Mouse (Mus musculus) kidney, adult 8-10 months (tissue): Measurements from ENCODE around the gene Ddx58.
A peak's percentile ranks its signal among the peaks of the same experiment; 100 is the strongest.

Source experiments
- DNase-seq, 2 experiments: peaks; one replicate each; pipeline ENCODE4 v3.0.0; 2022

Gene Ddx58

GRCm38 (mm10) chr4:40239409-40240271 lies at the start of gene Ddx58:
Ddx58 (minus strand) TSS chr4:40239828.
- peak; percentile 14 to 30 for DNase-seq

- no peak for DNase-seq
Observed at GRCm38 (mm10) chr4:40289046-40289445, 49.4 kb upstream of the Ddx58 start.

GRCm38 (mm10) chr4:40287415-40287814 lies 47.8 kb upstream of the Ddx58 start:
- no peak for DNase-seq

GRCm38 (mm10) chr4:40285582-40285981 lies 46.0 kb upstream of the Ddx58 start:
- peak; percentile 69 to 84 for DNase-seq

GRCm38 (mm10) chr4:40279276-40279900 lies 39.8 kb upstream of the Ddx58 start, which contains the start of gene Ndufb6:
Ndufb6 (minus strand) TSS chr4:40279421.
- peak; percentile 92 to 94 for DNase-seq

GRCm38 (mm10) chr4:40278880-40279275 lies 39.2 kb upstream of the Ddx58 start:
- DNase-seq = no peak

- peak; percentile 96 to 97 for DNase-seq
Observed at GRCm38 (mm10) chr4:40269430-40270032, 29.9 kb upstream of the Ddx58 start, which contains the start of the genes Smim27 and Topors. Smim27 (plus strand) TSS chr4:40269579. Topors (minus strand) TSS chr4:40269850.

- DNase-seq = no peak
Observed at GRCm38 (mm10) chr4:40268835-40269234, 29.2 kb upstream of the Ddx58 start.

- peak; percentile 91 to 92 for DNase-seq
Observed at GRCm38 (mm10) chr4:40268204-40268813, 28.7 kb upstream of the Ddx58 start.

GRCm38 (mm10) chr4:40267681-40268080 lies 28.1 kb upstream of the Ddx58 start:
- peak; percentile 65 to 74 for DNase-seq

- no peak for DNase-seq
Observed at GRCm38 (mm10) chr4:40264321-40264720, 24.7 kb upstream of the Ddx58 start.

GRCm38 (mm10) chr4:40254385-40255103 lies 14.9 kb upstream of the Ddx58 start:
- no peak for DNase-seq

GRCm38 (mm10) chr4:40253766-40254165 lies 14.1 kb upstream of the Ddx58 start:
- no peak for DNase-seq

- DNase-seq = no peak
Observed at GRCm38 (mm10) chr4:40250984-40251383, 11.4 kb upstream of the Ddx58 start.

GRCm38 (mm10) chr4:40244035-40244434 lies 4.4 kb upstream of the Ddx58 start:
- DNase-seq = no peak

- DNase-seq = no peak
Observed at GRCm38 (mm10) chr4:40243006-40243405, 3.4 kb upstream of the Ddx58 start.

- DNase-seq = no peak
Observed at GRCm38 (mm10) chr4:40241928-40242327, 2.3 kb upstream of the Ddx58 start.

- DNase-seq = no peak
Observed at GRCm38 (mm10) chr4:40240272-40240744, 680 bp upstream of the Ddx58 start.

GRCm38 (mm10) chr4:40238483-40239408 lies 882 bp downstream of the Ddx58 start:
- peak; percentile 86 for DNase-seq

GRCm38 (mm10) chr4:40236829-40237228 lies 2.8 kb downstream of the Ddx58 start:
- no peak for DNase-seq

- no peak for DNase-seq
Observed at GRCm38 (mm10) chr4:40234256-40234655, 5.4 kb downstream of the Ddx58 start.
